Mouse (Mus musculus) adrenal gland, postnatal 4 days (tissue): ENCODE results near the gene Zfp281. TPM values are rescaled to one million over a fixed set of nuclear protein-coding genes. Genes with fewer than 3 reads are reported as not detected.

Experiments used
- DNase-seq, 2 experiments: peaks; one replicate each; pipeline ENCODE4 v3.0.0; 2021 to 2022; ENCODE audit warnings: low spot score in 2 of 2, mixed read lengths in 2 of 2
- long read RNA-seq, 2 experiments: library from polyadenylated mRNA; stranded (forward); transcript quantifications; one replicate each; pipeline ENCODE4 v2.0.0; 2021
- total RNA-seq, 2 experiments: library from RNA; stranded (reverse); gene quantifications; 2 replicates each; pipeline ENCODE4 v1.2.3; 2021

Gene Zfp281
- 10 to 100 TPM; 24.0 to 24.3 TPM for total RNA-seq
- long read RNA-seq, experiment 1, full-length matches to known transcripts = 8 of 14 reads
- long read RNA-seq, experiment 1, partial matches to known transcripts = 0 of 14 reads
- long read RNA-seq, experiment 1, other reads (novel, unspliced or antisense) = 6 of 14 reads
- long read RNA-seq, experiment 2, full-length matches to known transcripts = 36 of 78 reads
- long read RNA-seq, experiment 2, partial matches to known transcripts = 0 of 78 reads
- long read RNA-seq, experiment 2, other reads (novel, unspliced or antisense) = 42 of 78 reads

- peak; percentile 83 to 94 for DNase-seq
Observed at GRCm38 (mm10) chr1:136624146-136625018, at the start of gene Zfp281. Zfp281 (plus strand) TSS chr1:136624901.

GRCm38 (mm10) chr1:136577890-136578663, 46.6 kb upstream of the Zfp281 start:
- DNase-seq = no peak

- no peak for DNase-seq
Observed at GRCm38 (mm10) chr1:136579360-136579759, 45.3 kb upstream of the Zfp281 start.

- DNase-seq = no peak
Observed at GRCm38 (mm10) chr1:136580266-136580665, 44.4 kb upstream of the Zfp281 start.

- no peak for DNase-seq
Observed at GRCm38 (mm10) chr1:136581841-136582240, 42.9 kb upstream of the Zfp281 start.

- DNase-seq = no peak
Observed at GRCm38 (mm10) chr1:136587761-136588405, 36.8 kb upstream of the Zfp281 start.

GRCm38 (mm10) chr1:136588908-136589307, 35.8 kb upstream of the Zfp281 start:
- no peak for DNase-seq

GRCm38 (mm10) chr1:136592741-136593140, 32.0 kb upstream of the Zfp281 start:
- no peak for DNase-seq

GRCm38 (mm10) chr1:136594235-136594850, 30.4 kb upstream of the Zfp281 start:
- no peak for DNase-seq

GRCm38 (mm10) chr1:136596821-136597220, 27.9 kb upstream of the Zfp281 start:
- no peak for DNase-seq

GRCm38 (mm10) chr1:136598286-136598685, 26.4 kb upstream of the Zfp281 start:
- no peak for DNase-seq

- no peak for DNase-seq
Observed at GRCm38 (mm10) chr1:136600067-136600466, 24.6 kb upstream of the Zfp281 start.

GRCm38 (mm10) chr1:136600647-136601345, 23.9 kb upstream of the Zfp281 start:
- DNase-seq = no peak

- no peak for DNase-seq
Observed at GRCm38 (mm10) chr1:136601346-136601888, 23.3 kb upstream of the Zfp281 start.

- DNase-seq = no peak
Observed at GRCm38 (mm10) chr1:136602303-136602702, 22.4 kb upstream of the Zfp281 start.

- no peak for DNase-seq
Observed at GRCm38 (mm10) chr1:136604190-136604589, 20.5 kb upstream of the Zfp281 start.

GRCm38 (mm10) chr1:136605790-136606189, 18.9 kb upstream of the Zfp281 start:
- DNase-seq = no peak

GRCm38 (mm10) chr1:136606278-136606677, 18.4 kb upstream of the Zfp281 start:
- DNase-seq = no peak
